Mouse (Mus musculus) lung, postnatal 0 days (tissue): Measurements from ENCODE around the gene Iqcf5.

Experiments used
- CTCF ChIP-seq: IDR thresholded peaks from 2 replicates; pipeline ENCODE4 v1.5.1; 2016; ENCODE audit warnings: antibody characterized with exemption, mild to moderate bottlenecking
- EP300 ChIP-seq: IDR thresholded peaks from 2 replicates; pipeline ENCODE4 v1.6.1; 2016; ENCODE audit warnings: antibody characterized with exemption, mild to moderate bottlenecking, control low read depth

DNA sequence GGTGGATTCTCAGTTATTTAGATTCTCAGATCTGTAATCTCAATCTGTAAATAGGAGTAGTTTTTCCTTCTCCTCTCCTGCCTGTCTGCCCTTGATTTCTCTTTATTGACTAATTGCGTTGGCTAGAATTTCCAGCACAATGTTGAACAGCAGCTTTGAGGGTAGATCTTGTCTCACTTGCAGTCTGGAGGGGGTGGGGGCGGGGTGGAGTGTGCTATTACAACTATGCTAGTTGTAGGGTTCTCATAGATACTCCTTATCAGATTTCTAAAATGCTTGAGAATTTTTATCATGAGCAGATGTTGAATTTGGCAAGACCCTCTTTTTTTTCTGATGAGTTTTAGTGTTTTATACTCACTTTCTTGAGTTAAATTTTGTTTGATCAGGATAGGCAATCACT lies 5.1 kb downstream of the Iqcf5 start:
- TF ChIP-seq CTCF (no peak), EP300 (no peak)
